ENCODE assay signal across 8 mouse cellular contexts in genomic region chr14:58073936-58074335, GRCm38 (mm10). TPM values are rescaled to one million over a fixed set of nuclear protein-coding genes. Genes with fewer than 3 reads are reported as not detected.
DNase-seq lines count a peak whose midpoint lies in the region; ATAC-seq lines count a peak whose summit lies in the region.
"Had no signal": no experiment of that assay in that cellular context is flagged by ENCODE, and none has a peak within 500 bp of the region (broad histone marks: within the 10 kb centered on the region; RNA-seq: fewer than 3 reads in every experiment).

No protein-coding gene starts in this region.

- DNase-seq in thymus, postnatal 0 days (ENCODE audit: low spot score): peak; percentile 9
- no peak for DNase-seq in thymus, adult 18-20 months
- peak; percentile 43 for DNase-seq in limb, embryonic 11.5 days (ENCODE audit: low spot score)
- no peak for DNase-seq in layer of hippocampus, adult 9-10 months (ENCODE audit: low spot score)

- H3K36me3 ChIP-seq in embryonic facial prominence, embryonic 12.5 days: no peaks in the 10 kb centered on the region
- no peaks in the 10 kb centered on the region for H3K36me3 ChIP-seq in hindbrain, embryonic 12.5 days
- H3K36me3 ChIP-seq in limb, embryonic 11.5 days (ENCODE audit: control insufficient read depth, insufficient read depth, low read length): no peaks in the 10 kb centered on the region
- no peaks in the 10 kb centered on the region for H3K36me3 ChIP-seq in neural tube, embryonic 14.5 days (ENCODE audit: control insufficient read depth, insufficient read depth, low read length)

- H3K9ac ChIP-seq in embryonic facial prominence, embryonic 12.5 days: peak overlapping the region; percentile 6; the same call in 1 of the 2 replicates
- peak overlapping the region; percentile 73; the same call in 1 of the 2 replicates for H3K9ac ChIP-seq in hindbrain, embryonic 12.5 days
- no peak overlapping the region for H3K9ac ChIP-seq in limb, embryonic 11.5 days (ENCODE audit: low read length)
- H3K9ac ChIP-seq in neural tube, embryonic 14.5 days (replicated peaks; ENCODE audit: low read depth, low read length): no peak overlapping the region

- WGBS in embryonic facial prominence, embryonic 12.5 days: under 1% methylated on average over 20 of the region's 20 CpGs
- 1% methylated on average over 20 of the region's 20 CpGs for WGBS in hindbrain, embryonic 12.5 days
- WGBS in limb, embryonic 11.5 days: under 1% methylated on average over 20 of the region's 20 CpGs
- WGBS in neural tube, embryonic 14.5 days: under 1% methylated on average over 20 of the region's 20 CpGs

- H3K27ac ChIP-seq in embryonic facial prominence, embryonic 12.5 days: no peak overlapping the region
- H3K27ac ChIP-seq in hindbrain, embryonic 12.5 days: no peak overlapping the region
- no peak overlapping the region for H3K27ac ChIP-seq in limb, embryonic 11.5 days (replicated peaks; ENCODE audit: low read depth, low read length)
- no peak overlapping the region for H3K27ac ChIP-seq in neural tube, embryonic 14.5 days (ENCODE audit: low read depth, low read length)
- H3K27ac ChIP-seq: macrophage had no signal

- no peaks in the 10 kb centered on the region for H3K9me3 ChIP-seq in embryonic facial prominence, embryonic 12.5 days
- H3K9me3 ChIP-seq in hindbrain, embryonic 12.5 days (replicated peaks): no peaks in the 10 kb centered on the region
- H3K9me3 ChIP-seq in limb, embryonic 11.5 days (ENCODE audit: control insufficient read depth, low read length): no peaks in the 10 kb centered on the region
- no peaks in the 10 kb centered on the region for H3K9me3 ChIP-seq in neural tube, embryonic 14.5 days (ENCODE audit: control insufficient read depth, low read length)

- H3K4me1 ChIP-seq in embryonic facial prominence, embryonic 12.5 days: peaks cover 39% of the 10 kb centered on the region
- H3K4me1 ChIP-seq in hindbrain, embryonic 12.5 days: peaks cover 39% of the 10 kb centered on the region
- peaks cover 18% of the 10 kb centered on the region for H3K4me1 ChIP-seq in limb, embryonic 11.5 days (ENCODE audit: control insufficient read depth, insufficient read depth, low read length)
- peaks cover 12% of the 10 kb centered on the region for H3K4me1 ChIP-seq in neural tube, embryonic 14.5 days (ENCODE audit: control insufficient read depth, insufficient read depth, low read length)

- peak overlapping the region; percentile 49 for H3K4me3 ChIP-seq in embryonic facial prominence, embryonic 12.5 days
- H3K4me3 ChIP-seq in hindbrain, embryonic 12.5 days: peak overlapping the region; percentile 57
- peak overlapping the region; percentile 57 for H3K4me3 ChIP-seq in limb, embryonic 11.5 days (ENCODE audit: low read depth, low read length)
- H3K4me3 ChIP-seq in neural tube, embryonic 14.5 days (ENCODE audit: low read depth, low read length): peak overlapping the region; percentile 63

- ATAC-seq in embryonic facial prominence, embryonic 12.5 days (ENCODE audit: insufficient number of reproducible peaks, insufficient read depth, low FRiP score, low TSS enrichment): no peak
- ATAC-seq in hindbrain, embryonic 12.5 days (ENCODE audit: low FRiP score): no peak
- no peak for ATAC-seq in limb, embryonic 11.5 days (ENCODE audit: insufficient number of reproducible peaks, low FRiP score, low TSS enrichment, low read depth)
- ATAC-seq in neural tube, embryonic 14.5 days (ENCODE audit: low read depth): no peak

- peaks cover 77% of the 10 kb centered on the region for H3K27me3 ChIP-seq in embryonic facial prominence, embryonic 12.5 days
- peaks cover 77% of the 10 kb centered on the region for H3K27me3 ChIP-seq in hindbrain, embryonic 12.5 days
- H3K27me3 ChIP-seq in limb, embryonic 11.5 days (ENCODE audit: control insufficient read depth, insufficient read depth, low read length): peaks cover 44% of the 10 kb centered on the region
- peaks cover 14% of the 10 kb centered on the region for H3K27me3 ChIP-seq in neural tube, embryonic 14.5 days (ENCODE audit: control insufficient read depth, insufficient read depth, low read length)

- peak overlapping the region; percentile 93 for H3K4me2 ChIP-seq in embryonic facial prominence, embryonic 12.5 days (replicated peaks)
- peak overlapping the region; percentile 96 for H3K4me2 ChIP-seq in hindbrain, embryonic 12.5 days (replicated peaks)
- H3K4me2 ChIP-seq in limb, embryonic 11.5 days (ENCODE audit: low read depth, severe bottlenecking): peak overlapping the region; percentile 95
- H3K4me2 ChIP-seq in neural tube, embryonic 14.5 days (ENCODE audit: low read depth, low read length): peak overlapping the region; percentile 91

RNA-seq across cellular contexts. Expression of gene Fgf9, which starts 3.6 kb away (rescaled TPM):
- polyA plus RNA-seq in thymus, postnatal 0 days (2015; fragmentation: Nextera tagmentation; extraction: Ambion mirVana): 0.33 and 0.34 TPM in 2 replicates
- polyA plus RNA-seq in embryonic facial prominence, embryonic 12.5 days (2016; fragmentation: Nextera tagmentation; extraction: Ambion mirVana): 10.5 and 11.8 TPM in 2 replicates
- polyA plus RNA-seq in hindbrain, embryonic 12.5 days (2016; fragmentation: Nextera tagmentation; extraction: Ambion mirVana): 10.3 and 12.6 TPM in 2 replicates
- polyA plus RNA-seq in limb, embryonic 11.5 days (2014; fragmentation: Nextera tagmentation; extraction: Ambion mirVana): 9.4 and 11.6 TPM in 2 replicates
- polyA plus RNA-seq in neural tube, embryonic 14.5 days (2014; fragmentation: Nextera tagmentation; extraction: Ambion mirVana): 18.8 and 23.2 TPM in 2 replicates

Comparison
In these comparisons a context has a peak if more than half of its experiments do, and no peak if none do; other contexts are left out.
1. DNase-seq: peak in thymus, postnatal 0 days (single experiment) and limb, embryonic 11.5 days (single experiment); none in thymus, adult 18-20 months (0 of 2) and layer of hippocampus, adult 9-10 months (single experiment).
2. H3K9ac ChIP-seq: peak in embryonic facial prominence, embryonic 12.5 days (single experiment) and hindbrain, embryonic 12.5 days (single experiment); none in limb, embryonic 11.5 days (single experiment) and neural tube, embryonic 14.5 days (single experiment).
3. Peak in every context shown above with its lines, with median percentiles within 50 percentile points of each other: H3K4me2 ChIP-seq and H3K4me3 ChIP-seq.